Mouse (Mus musculus) macrophage (primary cell): ENCODE data around the gene Ccdc162. TPM values are rescaled to one million over a fixed set of nuclear protein-coding genes. Genes with fewer than 3 reads are reported as not detected.

ENCODE experiments used
- H3K27ac ChIP-seq: fragments of 350-480 bp; formaldehyde crosslinking; 2 replicates; pipeline ENCODE4 v1.9.0; 2021
- H3K36me3 ChIP-seq: fragments of 350-480 bp; formaldehyde crosslinking; 2 replicates; pipeline ENCODE4 v1.9.0; 2021; ENCODE audit errors: inconsistent target
- H3K4me3 ChIP-seq: fragments of 350-480 bp; formaldehyde crosslinking; 2 replicates; pipeline ENCODE4 v1.9.0; 2021; ENCODE audit errors: inconsistent target
- H3K79me2 ChIP-seq: fragments of 350-480 bp; formaldehyde crosslinking; 2 replicates; pipeline ENCODE4 v1.9.0; 2021; ENCODE audit errors: inconsistent target
- WGBS: methylation state at CpG from one replicate; pipeline ENCODE4 v1.1.7; 2026; ENCODE audit warnings: inconsistent platforms; ENCODE audit not compliant: missing documents; 5-methylcytosine and 5-hydroxymethylcytosine counted together
- polyA plus RNA-seq: library from polyadenylated mRNA; stranded (reverse); fragments of 250-400 nt; gene quantifications from 3 replicates; pipeline ENCODE4 v1.2.4, GENCODE M21; 2018; ENCODE audit warnings: inconsistent platforms

Gene Ccdc162
- polyA plus RNA-seq, 1 experiment from 2014 or later, result not detected

DNA sequence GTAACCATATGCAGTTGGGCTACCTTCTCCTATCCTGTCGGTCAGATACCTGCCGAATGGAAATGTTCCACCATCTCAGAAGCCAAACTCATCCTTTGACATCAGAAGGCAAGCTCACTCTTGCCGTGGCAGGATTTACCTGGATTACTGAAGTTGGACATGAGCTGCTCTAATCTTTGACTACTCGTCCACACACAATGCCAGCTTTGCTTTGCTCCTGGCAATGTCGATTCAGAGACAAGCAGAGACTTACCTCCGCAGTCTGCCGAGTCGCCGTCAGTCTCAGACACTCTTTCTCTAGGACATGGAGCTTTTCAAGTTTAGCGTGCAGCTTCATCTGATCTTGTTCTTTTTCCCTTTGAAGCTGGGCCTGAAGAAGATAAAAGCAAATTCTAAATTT lies 14.3 kb upstream of the Ccdc162 start:
- H3K27ac ChIP-seq, result no peak overlapping the region
- H3K4me3 ChIP-seq, result no peak overlapping the region
- no peaks in the 10 kb centered on the region for H3K36me3 ChIP-seq
- H3K79me2 ChIP-seq, result no peaks in the 10 kb centered on the region
- 98% methylated on average over 10 of the region's 10 CpGs for WGBS

DNA sequence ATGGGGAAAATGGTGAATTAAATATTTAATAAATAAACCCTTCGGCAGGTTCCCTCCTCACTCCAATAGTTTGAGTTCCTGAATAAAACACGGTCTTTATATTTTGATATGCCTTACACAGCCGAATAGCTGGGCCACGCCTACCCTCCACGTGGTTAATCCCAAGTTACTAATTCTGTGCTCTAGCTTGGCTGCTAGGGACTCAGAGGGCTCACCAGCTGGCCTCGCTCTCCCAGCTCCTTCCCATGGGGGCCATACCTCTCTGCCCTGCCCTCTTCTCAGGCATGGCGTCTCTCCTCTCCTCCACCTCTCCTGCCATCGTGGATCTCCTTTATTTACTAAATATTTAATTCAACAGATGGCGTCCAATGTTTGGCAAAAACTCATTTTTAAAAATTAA lies 9.8 kb upstream of the Ccdc162 start:
- WGBS, result 89% methylated on average over 9 of the region's 9 CpGs
- H3K27ac ChIP-seq, result no peak overlapping the region
- no peaks in the 10 kb centered on the region for H3K79me2 ChIP-seq
- H3K4me3 ChIP-seq, result no peak overlapping the region
- H3K36me3 ChIP-seq, result no peaks in the 10 kb centered on the region

DNA sequence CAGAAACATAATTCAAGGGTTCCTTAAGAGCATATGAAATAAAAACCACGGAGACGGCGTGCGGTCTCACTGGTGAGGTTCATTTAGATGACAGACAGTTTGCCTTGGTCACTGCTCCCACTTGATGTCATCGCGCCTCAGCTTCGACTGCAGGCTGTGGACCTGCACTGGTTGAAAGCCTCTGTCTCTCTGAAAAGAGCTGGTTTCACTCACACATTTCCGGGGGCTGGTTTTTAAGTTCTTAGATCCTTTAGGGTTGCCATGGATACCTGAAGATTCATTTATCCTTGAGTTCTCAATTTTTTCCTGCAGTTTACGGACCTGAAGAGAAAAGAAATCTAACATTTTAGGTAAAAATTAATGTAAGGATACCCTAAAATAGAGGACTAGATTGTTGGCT lies 3.2 kb upstream of the Ccdc162 start:
- Histone ChIP-seq H3K4me3 (no peak overlapping the region), H3K36me3 (no peaks in the 10 kb centered on the region), H3K27ac (no peak overlapping the region), H3K79me2 (no peaks in the 10 kb centered on the region)
- 96% methylated on average over 9 of the region's 9 CpGs for WGBS

DNA sequence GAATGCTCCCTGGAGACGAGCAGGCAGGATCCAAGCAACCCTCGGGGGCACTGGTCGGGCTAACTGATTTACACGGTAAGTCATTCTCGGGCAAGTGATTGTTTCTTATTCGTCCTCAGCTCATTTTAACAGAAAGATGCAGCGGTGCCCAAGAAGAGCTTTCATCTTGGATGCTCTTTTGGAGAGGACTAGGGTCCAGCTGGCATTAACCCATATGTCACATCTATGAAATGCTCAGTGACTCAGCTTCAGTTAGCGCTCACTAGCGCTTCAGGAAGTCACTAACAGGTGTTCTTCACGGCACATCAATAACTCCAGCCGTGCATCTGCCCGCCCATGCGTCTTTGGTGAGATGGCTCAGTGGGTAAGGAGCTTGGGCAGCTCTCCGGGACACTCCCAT lies 877 bp downstream of the Ccdc162 start:
- Histone ChIP-seq H3K27ac (no peak overlapping the region), H3K79me2 (no peaks in the 10 kb centered on the region), H3K4me3 (no peak overlapping the region), H3K36me3 (no peaks in the 10 kb centered on the region)
- WGBS, result 89% methylated on average over 14 of the region's 14 CpGs

DNA sequence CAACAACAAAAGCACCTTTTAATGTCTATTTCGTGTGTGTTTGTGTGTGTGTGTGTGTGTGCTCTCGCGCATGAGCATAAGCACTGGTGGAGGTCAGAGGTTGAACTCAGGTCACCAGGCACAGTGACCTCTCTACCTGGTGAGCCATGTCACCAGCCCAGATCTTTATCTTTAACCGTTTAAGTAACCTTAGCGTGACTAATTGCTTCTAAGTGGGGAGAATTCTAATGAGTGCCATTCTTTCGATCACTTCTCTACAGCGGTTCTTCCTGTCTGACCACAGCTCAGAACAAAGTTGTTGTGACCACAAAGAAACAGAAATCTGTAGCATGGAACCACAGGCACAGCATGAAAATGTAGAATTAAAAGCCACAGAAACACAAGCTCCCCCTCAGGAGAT lies 5.0 kb downstream of the Ccdc162 start:
- Histone ChIP-seq H3K4me3 (no peak overlapping the region), H3K36me3 (no peaks in the 10 kb centered on the region), H3K79me2 (no peaks in the 10 kb centered on the region), H3K27ac (no peak overlapping the region)
- WGBS, result 49% methylated on average over 7 of the region's 7 CpGs

DNA sequence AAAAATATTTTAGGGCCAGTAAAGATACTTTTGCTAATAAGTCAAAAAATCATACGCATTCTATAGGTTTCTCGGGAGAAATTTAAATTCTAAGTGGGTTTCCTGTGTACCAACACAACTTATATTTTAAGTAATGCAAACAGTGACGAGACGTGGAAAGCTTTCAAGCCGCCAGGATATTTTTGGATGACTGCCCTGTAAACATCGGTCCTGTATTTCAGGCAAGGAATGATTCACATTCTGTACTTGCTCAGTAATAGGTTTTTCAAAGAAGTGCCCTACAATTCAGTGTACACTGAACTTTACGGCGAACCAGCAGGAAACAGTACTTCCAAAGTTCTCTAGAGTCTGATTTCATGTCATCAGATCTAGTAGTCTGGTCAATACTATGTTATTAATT lies 5.7 kb downstream of the Ccdc162 start:
- H3K36me3 ChIP-seq, result no peaks in the 10 kb centered on the region
- no peaks in the 10 kb centered on the region for H3K79me2 ChIP-seq
- H3K27ac ChIP-seq, result no peak overlapping the region
- WGBS, result 93% methylated on average over 8 of the region's 8 CpGs
- no peak overlapping the region for H3K4me3 ChIP-seq

DNA sequence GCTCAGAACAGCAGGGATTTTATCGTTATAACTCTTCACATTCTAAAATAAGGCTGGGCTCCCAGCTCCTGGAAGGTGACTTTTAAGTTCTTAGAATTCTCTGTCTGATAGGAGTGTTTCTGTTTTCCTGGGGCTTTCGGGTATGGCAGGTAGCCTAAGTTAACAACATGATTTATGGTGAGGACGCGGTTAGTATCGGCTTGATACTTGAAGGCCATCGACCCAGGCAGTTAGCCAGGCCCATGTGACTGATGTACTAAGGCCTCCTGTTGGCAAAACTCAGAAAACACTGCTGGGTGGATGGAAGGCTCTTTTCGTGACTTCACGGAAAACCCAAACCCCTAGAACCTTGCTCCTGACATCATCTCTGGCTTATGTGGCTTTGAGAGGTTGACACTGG lies 7.1 kb downstream of the Ccdc162 start:
- 79% methylated on average over 8 of the region's 8 CpGs for WGBS

DNA sequence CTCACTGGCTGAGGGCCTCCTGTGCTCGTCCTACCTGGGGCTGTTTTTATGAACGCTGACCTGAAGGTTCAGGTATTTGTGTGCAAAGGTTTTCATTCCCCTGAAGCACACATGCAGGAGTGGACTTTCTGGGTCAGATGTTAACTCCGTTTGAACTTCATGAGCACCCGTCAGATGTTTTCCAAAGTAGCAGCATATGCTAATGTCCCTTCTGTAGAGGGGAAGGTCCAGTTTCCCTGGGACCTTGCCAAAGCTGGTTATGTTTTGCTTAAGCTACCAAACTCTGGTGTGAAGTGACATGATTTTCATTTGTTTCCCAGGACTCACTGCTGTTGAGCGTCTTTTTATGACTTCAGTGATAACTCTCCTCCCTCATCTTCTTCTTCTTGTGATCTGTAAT lies 16.8 kb downstream of the Ccdc162 start:
- no peak overlapping the region for H3K27ac ChIP-seq
- no peaks in the 10 kb centered on the region for H3K36me3 ChIP-seq
- WGBS, result 91% methylated on average over 5 of the region's 5 CpGs

More for the DNA sequence above, 7.1 kb downstream of the Ccdc162 start:
- Histone ChIP-seq H3K4me3 (no peak overlapping the region), H3K36me3 (no peaks in the 10 kb centered on the region), H3K79me2 (no peaks in the 10 kb centered on the region), H3K27ac (no peak overlapping the region)

DNA sequence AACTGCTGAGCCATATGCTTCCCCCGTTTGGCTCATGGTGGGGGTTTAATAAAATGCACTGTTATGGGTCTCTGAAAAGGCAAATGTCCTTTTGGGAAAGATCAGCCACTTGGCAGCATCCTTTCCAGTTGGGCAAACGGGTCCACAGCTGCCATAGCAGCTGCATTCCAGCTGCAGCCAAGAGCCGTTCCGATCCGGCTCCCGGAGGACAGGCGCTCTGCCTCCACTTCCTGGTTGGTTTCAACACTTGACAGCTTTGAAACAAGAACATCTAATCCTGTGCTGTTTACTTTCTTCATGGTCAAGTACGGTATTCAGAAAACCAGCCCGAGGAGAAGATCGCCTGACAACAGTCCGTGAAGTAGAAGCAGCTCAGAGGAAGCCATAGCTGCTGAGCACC lies 19.4 kb downstream of the Ccdc162 start:
- H3K4me3 ChIP-seq, result no peak overlapping the region
- H3K79me2 ChIP-seq, result no peaks in the 10 kb centered on the region
- H3K27ac ChIP-seq, result no peak overlapping the region
- 91% methylated on average over 11 of the region's 11 CpGs for WGBS
- no peaks in the 10 kb centered on the region for H3K36me3 ChIP-seq

More for the DNA sequence above, 16.8 kb downstream of the Ccdc162 start:
- Histone ChIP-seq H3K4me3 (no peak overlapping the region), H3K79me2 (no peaks in the 10 kb centered on the region)

DNA sequence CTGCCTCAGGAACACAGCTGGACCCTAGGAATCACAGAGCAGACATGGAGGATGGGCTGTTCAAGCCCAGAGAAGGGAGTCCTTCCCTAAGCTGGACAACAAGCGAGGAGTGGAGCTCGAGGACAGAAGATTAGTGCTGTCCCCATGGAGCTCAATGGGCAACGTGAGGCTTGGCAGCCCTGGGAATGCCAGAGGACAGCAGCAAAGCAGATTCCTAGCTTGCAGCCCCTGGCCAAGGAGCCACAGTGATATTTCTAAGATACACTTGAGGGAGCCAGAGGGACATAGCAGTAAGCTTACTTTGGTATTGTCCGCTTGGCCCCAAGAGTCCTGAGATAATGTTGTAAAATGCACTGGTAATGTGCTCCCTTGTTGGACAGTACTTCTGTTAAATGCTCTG lies 25.5 kb downstream of the Ccdc162 start:
- WGBS, result 95% methylated on average over 4 of the region's 4 CpGs

DNA sequence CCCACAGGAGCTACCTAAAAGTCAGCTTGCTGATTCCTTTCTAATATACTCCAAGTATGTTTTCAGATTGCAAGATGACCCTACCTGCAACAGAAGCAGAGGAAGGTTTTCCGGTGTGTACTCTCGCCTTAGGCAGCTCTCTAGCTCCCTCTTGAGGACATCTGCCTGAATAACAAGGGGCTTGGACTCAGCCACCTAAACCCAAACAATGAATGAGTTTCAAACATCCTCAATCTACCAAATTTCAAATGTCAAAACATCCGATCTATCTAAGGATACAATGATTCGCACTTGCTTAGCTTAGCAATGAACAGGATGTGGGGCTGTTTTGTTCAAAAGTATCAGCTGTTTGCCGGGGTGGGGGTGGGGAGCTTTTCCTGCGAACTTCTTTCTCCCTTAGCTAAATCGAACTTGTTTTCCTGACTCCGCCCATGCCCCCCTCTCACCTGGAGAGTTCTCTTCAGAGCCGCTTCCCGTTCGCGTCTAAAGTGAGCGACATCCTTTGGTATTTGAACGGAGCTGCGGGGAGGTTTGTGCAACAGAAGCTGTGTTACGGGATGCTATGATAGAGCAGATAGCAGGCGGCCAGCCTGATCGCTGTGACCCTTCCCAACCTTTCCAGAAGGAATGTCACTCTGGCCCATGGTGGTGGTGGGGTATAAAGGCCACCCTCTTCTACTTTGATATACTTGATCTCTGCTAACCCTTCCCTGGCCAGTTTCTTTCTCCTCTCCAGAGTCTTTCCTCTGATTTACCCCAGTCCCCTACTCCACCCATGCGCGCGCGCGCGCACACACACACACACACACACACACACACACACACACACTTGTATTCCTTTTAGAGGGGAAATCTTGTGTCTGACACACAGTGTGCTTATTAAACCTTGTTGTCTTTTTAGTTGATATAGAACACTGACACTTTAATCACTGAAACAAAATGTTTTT lies 26.2 kb downstream of the Ccdc162 start:
- Histone ChIP-seq H3K4me3 (no peak overlapping the region; the same call in 1 of the 2 replicates), H3K79me2 (no peaks in the 10 kb centered on the region), H3K27ac (no peak overlapping the region), H3K36me3 (no peaks in the 10 kb centered on the region)
- 24% methylated on average over 24 of the region's 24 CpGs for WGBS

More for the DNA sequence above, 25.5 kb downstream of the Ccdc162 start:
- Histone ChIP-seq H3K27ac (no peak overlapping the region), H3K4me3 (no peak overlapping the region), H3K79me2 (no peaks in the 10 kb centered on the region), H3K36me3 (no peaks in the 10 kb centered on the region)

DNA sequence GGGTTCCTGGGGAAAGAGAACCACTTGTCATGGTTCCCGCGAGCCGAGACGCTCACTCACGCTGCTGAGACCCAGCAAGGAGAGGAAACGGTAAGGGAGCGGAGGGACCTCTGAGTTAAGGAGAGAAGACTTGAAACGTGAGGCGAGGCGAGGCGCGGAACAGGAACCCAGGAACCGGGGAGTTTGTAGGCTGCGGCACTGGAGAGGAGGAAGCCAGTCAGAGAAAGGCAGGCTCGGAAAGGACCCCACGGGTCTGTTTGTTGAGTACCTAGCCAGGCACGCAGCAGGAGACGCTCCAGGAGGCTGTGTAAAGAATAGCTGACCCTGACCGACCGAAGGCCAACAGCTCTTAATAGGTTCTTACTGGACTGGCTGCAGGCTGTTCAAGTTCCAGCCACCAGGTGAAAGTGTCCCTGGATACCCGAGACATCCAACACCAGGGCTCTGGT lies 31.9 kb downstream of the Ccdc162 start:
- H3K27ac ChIP-seq, result no peak overlapping the region
- no peaks in the 10 kb centered on the region for H3K79me2 ChIP-seq
- WGBS, result 4% methylated on average over 21 of the region's 21 CpGs
- no peak overlapping the region for H3K4me3 ChIP-seq
- H3K36me3 ChIP-seq, result no peaks in the 10 kb centered on the region

DNA sequence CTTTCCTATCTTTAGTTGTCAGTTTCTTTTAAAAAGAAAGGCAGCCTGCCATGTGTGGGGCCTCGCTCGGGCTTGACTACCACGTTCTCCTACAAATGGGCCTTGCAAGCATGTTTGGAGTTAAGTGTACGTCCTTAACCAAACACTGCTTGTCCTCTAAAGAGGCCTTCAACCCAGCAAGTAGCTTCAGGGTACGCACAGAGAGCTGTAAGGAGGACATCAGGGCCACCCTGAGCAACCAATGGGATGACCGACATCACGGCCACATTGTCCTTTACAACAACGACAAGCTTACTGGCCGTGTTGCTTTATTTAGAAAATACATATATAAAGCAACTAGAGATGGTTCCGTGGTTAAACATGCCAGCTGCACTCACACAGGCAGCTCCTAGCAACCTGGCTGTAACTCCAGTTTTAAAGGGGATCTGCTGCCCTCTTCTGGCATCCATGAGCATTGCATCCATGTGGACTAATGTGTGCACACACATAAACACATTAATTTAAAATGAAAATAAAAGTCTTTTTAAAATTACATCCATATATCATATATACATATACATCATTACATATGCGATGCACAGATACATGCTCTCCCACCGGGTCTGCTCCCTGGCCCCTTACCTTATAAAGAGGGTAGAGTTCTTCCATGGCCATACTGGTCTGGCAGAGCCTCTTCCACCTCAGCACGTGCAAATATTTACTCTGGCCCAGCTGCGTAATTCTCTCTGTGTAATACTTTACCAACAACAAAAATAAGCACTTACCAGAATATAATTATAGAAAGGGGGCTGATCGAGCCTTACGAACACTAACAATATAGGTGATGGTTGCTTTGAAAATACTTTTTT lies 33.7 kb downstream of the Ccdc162 start:
- H3K27ac ChIP-seq, result no peak overlapping the region
- no peak overlapping the region for H3K4me3 ChIP-seq
- WGBS, result 49% methylated on average over 16 of the region's 16 CpGs
- no peaks in the 10 kb centered on the region for H3K36me3 ChIP-seq
- H3K79me2 ChIP-seq, result no peaks in the 10 kb centered on the region

DNA sequence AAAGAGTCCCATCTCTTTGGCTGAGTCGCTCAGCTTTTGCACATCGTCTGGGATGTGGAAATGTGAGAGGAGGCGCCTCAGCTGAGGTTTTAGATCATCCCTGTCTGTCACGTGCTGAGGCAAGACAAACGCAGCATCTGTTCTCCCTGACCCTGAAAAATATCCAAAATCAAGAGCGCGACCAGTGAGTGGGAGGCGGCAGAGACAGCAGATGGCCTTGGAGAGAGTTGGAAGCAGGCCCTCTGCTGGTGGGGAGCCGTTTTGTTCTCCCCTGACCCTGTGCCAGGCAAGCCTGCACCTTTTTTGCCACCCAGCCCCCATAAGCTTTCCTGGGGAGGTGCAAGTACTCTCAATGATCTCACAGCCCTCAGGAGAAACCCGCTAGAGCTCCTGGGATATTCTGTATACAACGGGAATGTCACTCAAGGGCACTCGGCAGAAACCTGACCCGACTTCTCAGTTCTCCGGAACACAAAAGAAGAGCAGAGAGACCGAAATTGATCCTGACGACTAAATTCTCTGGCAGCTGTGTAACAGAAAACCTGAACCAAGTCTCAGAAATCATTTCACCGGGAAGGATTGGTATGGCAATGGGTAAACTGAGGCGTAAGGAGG lies 37.6 kb downstream of the Ccdc162 start:
- H3K27ac ChIP-seq, result no peak overlapping the region
- H3K79me2 ChIP-seq, result no peaks in the 10 kb centered on the region
- no peak overlapping the region for H3K4me3 ChIP-seq
- WGBS, result 43% methylated on average over 18 of the region's 18 CpGs
- H3K36me3 ChIP-seq, result no peaks in the 10 kb centered on the region
